Mouse (Mus musculus) E14TG2a.4 (cell line): ENCODE measurements around the gene Rarres2.

Experiments
- H3K27me3 ChIP-seq: 2 replicates; pipeline ENCODE4 v1.6.1; 2014; ENCODE audit warnings: low read length, control low read depth; ENCODE audit not compliant: insufficient read depth
- H3K36me3 ChIP-seq: 2 replicates; pipeline ENCODE4 v1.6.1; 2014; ENCODE audit warnings: low read length, control low read depth; ENCODE audit not compliant: insufficient read depth
- H3K4me1 ChIP-seq: replicated peaks from 2 replicates; pipeline ENCODE4 v1.6.1; 2014; ENCODE audit warnings: low read depth, low read length, control low read depth
- H3K4me3 ChIP-seq: replicated peaks from 2 replicates; pipeline ENCODE4 v1.5.1; 2014; ENCODE audit warnings: mild to moderate bottlenecking, low read length
- H3K9me3 ChIP-seq: 2 replicates; pipeline ENCODE4 v1.6.1; 2014; ENCODE audit warnings: low read length, control low read depth
- CTCF ChIP-seq: conservative IDR thresholded peaks from 2 replicates; pipeline ENCODE4 v1.5.1; 2014; ENCODE audit warnings: low read length
- NANOG ChIP-seq: IDR thresholded peaks from 2 replicates; pipeline ENCODE4 v1.6.1; 2014; ENCODE audit warnings: borderline replicate concordance, low read length, mixed read lengths
- POU5F1 ChIP-seq: IDR thresholded peaks from 2 replicates; pipeline ENCODE4 v1.6.1; 2014; ENCODE audit warnings: low read length, borderline replicate concordance

The Rarres2 gene

GRCm38 (mm10) chr6:48541560-48542450, 30.8 kb downstream of the Rarres2 start:
- Histone ChIP-seq H3K36me3 (0 out of 2 replicates have a peak, but pooled peaks cover 6% of the 10 kb centered on the region), H3K27me3 (peaks cover 20% of the 10 kb centered on the region), H3K9me3 (no peaks in the 10 kb centered on the region), H3K4me3 (no peak overlapping the region), H3K4me1 (peaks cover 46% of the 10 kb centered on the region)
- TF ChIP-seq POU5F1 (no peak), CTCF (no peak), NANOG (no peak)

- TF ChIP-seq CTCF: no peak
- no peak for TF ChIP-seq POU5F1
- TF ChIP-seq NANOG: no peak
- H3K36me3 ChIP-seq: 0 out of 2 replicates have a peak, but pooled peaks cover 6% of the 10 kb centered on the region
- peaks cover 30% of the 10 kb centered on the region for H3K27me3 ChIP-seq
- H3K4me1 ChIP-seq: peaks cover 44% of the 10 kb centered on the region
- H3K9me3 ChIP-seq: no peaks in the 10 kb centered on the region
- H3K4me3 ChIP-seq: no peak overlapping the region
Observed at GRCm38 (mm10) chr6:48540721-48541120, 31.9 kb downstream of the Rarres2 start.

GRCm38 (mm10) chr6:48539860-48540259, 32.7 kb downstream of the Rarres2 start:
- TF ChIP-seq POU5F1 (no peak), CTCF (no peak), NANOG (no peak)

DNA sequence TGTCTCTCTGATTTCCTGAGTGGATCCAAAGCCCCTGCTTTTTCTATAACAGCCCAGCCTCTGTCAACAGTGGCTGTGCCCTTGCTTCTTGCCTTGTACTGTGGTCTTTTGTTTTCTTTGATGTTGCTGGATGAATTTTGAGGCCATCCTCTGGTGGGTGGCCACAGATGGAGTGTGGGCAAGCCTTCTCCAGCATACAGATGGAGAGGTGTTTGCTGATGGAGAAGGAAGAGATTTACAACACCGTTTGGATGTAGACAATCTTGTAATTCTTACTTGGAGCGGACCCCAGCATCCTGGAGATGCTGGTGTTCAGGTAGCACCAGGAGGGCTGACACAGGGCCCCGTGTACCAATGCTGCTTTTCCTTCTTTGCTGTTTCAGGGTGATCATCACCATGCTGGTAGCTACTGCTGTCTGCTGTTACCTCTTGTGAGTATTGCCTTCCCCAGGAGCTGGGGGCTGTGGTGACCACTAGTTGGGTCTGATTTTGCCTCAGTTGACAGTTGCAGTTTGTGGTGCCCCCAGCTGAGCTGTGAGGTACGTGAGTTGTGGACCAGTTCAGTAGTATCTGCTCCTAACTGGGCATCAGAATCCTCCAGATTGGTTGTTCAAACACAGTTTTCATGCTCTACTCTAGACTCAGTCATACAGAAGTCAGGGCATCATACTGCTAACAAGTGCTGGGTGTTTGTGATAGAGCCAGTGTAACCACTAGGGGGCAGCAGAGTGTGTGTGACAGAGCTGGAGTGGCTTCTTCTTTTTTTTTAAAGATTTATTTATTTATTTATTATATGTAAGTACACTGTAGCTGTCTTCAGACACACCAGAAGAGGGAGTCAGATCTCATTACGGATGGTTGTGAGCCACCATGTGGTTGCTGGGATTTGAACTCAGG, 33.5 kb downstream of the Rarres2 start:
- H3K27me3 ChIP-seq: peaks cover 31% of the 10 kb centered on the region
- H3K36me3 ChIP-seq: 0 out of 2 replicates have a peak, but pooled peaks cover 6% of the 10 kb centered on the region
- H3K4me3 ChIP-seq: no peak overlapping the region
- peaks cover 44% of the 10 kb centered on the region for H3K4me1 ChIP-seq
- TF ChIP-seq CTCF (peak; percentile 47), POU5F1 (no peak)
- no peaks in the 10 kb centered on the region for H3K9me3 ChIP-seq

More at GRCm38 (mm10) chr6:48539860-48540259, 32.7 kb downstream of the Rarres2 start:
- Histone ChIP-seq H3K36me3 (0 out of 2 replicates have a peak, but pooled peaks cover 6% of the 10 kb centered on the region), H3K9me3 (no peaks in the 10 kb centered on the region), H3K4me3 (no peak overlapping the region), H3K27me3 (peaks cover 33% of the 10 kb centered on the region), H3K4me1 (peaks cover 44% of the 10 kb centered on the region)

DNA sequence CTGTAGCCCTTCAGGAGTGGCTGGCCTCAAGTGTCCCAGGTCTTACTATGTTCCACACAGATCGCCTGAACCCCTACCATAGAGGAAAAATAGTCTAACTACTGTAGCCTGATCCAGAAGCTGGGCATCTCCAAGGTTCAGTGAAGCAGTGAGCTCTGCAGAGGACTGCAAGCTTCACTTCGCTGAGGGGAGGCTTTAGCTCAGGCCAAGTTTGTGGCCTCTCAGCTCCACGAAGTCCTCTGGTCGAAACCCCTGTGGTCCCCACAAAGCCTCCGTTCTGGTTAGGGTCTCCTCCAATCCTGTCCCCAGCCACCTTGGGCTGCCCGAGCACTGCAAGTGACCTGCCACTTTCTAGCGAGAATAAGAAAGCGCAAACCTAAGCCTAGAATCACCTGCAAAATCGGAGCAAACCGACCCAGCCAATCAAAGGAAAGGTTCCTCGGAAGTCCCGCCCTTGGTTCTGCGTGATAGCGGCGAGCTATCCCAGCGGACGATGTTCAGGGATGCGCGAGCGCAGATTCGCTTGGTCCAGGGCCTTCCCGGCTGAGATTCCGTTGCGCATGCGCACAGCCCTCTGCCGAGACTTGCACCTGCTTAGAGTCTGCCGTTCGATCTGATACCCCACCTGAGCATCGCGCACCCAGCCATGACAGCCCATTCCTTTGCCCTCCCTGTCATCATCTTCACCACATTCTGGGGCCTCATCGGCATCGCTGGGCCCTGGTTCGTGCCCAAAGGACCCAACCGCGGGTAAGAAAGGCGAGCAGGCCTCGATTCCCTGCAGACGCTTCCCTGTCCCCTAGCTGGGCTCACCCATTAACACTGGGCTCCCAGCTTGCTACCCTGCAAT, 35.3 kb downstream of the Rarres2 start, which contains the start of gene Atp6v0e2:
TSS of gene Atp6v0e2 (plus strand) at position 511 of the 850 bp plus-strand sequence.
- peaks cover 12% of the 10 kb centered on the region for H3K36me3 ChIP-seq
- peaks cover 36% of the 10 kb centered on the region for H3K27me3 ChIP-seq
- H3K4me3 ChIP-seq: peak within 1 kb of the TSS; percentile 77
- no peaks in the 10 kb centered on the region for H3K9me3 ChIP-seq
- TF ChIP-seq CTCF: no peak
- TF ChIP-seq POU5F1: no peak
- no peak for TF ChIP-seq NANOG
- H3K4me1 ChIP-seq: peaks cover 43% of the 10 kb centered on the region

DNA sequence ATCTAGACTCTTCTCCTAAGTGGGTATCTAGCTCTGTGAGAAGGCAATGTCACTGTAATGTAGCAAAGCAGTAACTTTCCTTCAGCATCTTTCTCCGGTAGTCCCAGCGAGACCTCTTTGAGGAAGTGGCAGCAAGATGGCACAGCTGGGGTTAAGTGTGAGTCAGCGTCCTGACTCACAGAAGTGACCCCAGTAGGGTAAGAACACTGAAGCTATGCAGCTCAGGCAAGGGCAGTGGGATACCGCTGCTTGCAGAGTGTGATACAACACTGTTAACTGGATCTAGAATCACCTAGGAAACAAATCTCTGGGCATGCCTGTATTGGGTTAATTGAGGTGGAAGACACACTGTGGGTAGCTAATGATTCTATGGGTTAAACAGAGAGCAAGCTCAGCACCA, 36.5 kb downstream of the Rarres2 start:
- Histone ChIP-seq H3K36me3 (peaks cover 25% of the 10 kb centered on the region), H3K9me3 (no peaks in the 10 kb centered on the region), H3K4me1 (peaks cover 31% of the 10 kb centered on the region), H3K4me3 (no peak overlapping the region), H3K27me3 (peaks cover 36% of the 10 kb centered on the region)
- no peak for TF ChIP-seq NANOG
- no peak for TF ChIP-seq CTCF
- TF ChIP-seq POU5F1: no peak

- peaks cover 27% of the 10 kb centered on the region for H3K4me1 ChIP-seq
- H3K36me3 ChIP-seq: peaks cover 31% of the 10 kb centered on the region
- H3K27me3 ChIP-seq: peaks cover 36% of the 10 kb centered on the region
- no peak overlapping the region for H3K4me3 ChIP-seq
- no peaks in the 10 kb centered on the region for H3K9me3 ChIP-seq
- no peak for TF ChIP-seq CTCF
- no peak for TF ChIP-seq NANOG
- no peak for TF ChIP-seq POU5F1
Observed at GRCm38 (mm10) chr6:48534913-48535312, 37.7 kb downstream of the Rarres2 start.

GRCm38 (mm10) chr6:48533475-48533874, 39.1 kb downstream of the Rarres2 start:
- Histone ChIP-seq H3K27me3 (peaks cover 36% of the 10 kb centered on the region), H3K36me3 (peaks cover 32% of the 10 kb centered on the region), H3K4me1 (peaks cover 38% of the 10 kb centered on the region), H3K9me3 (no peaks in the 10 kb centered on the region), H3K4me3 (no peak overlapping the region)
- no peak for TF ChIP-seq NANOG
- no peak for TF ChIP-seq CTCF
- no peak for TF ChIP-seq POU5F1
